Mouse (Mus musculus): ENCODE data around the gene Creb3l1.

Creb3l1 gene

DNA sequence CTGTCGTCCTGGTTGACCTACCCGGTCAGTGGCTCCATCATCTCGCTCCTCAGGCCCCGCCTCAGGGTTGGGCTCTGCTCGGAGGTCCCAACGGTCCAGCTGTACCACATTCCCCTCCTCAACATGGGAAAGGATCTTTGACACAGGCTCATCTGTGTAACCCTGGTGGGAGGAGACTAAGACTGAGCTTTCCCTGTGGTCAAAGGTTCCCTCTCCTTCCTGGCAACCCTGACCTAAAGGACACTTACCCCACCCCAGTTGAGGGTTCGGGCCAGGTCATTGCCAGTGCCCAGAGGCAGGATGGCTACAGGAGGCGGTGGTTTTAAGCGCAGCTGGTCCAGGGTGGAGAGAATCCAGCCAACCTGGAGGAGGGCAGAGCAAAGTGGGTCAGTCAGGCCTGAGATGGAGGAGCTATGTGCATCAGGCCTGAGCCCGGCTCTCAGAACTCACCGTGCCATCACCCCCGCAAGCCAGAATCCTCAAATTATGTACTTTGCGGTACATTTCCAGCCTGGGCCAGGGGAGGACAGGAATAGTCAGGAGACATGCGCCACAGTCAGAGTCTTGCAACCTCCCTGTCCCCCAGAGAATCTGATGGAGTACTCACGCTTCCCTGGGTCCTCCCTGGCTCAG, 84.9 kb downstream of the Creb3l1 start:
- DNase-seq, result peak; percentile 56 to 86

DNA sequence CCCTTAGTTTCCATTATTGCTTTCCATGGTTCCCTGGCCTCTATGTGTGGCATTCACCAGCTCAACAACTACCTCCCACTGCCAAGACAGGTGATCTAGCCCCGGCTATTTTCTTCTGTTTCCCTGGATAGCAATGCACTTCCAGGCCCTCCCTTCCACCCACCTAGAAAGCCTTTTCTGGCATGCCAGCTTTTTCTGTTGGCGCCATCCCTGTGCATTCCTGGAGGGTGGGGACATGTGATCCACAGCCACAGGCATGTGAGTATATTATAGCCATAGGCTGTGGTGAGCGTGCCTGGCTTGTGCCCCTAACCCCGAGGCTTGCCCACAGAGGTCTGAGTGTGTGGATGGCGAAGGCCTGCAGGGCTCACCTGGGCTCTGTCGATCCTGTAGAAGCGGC, 88.1 kb downstream of the Creb3l1 start:
- DNase-seq, result no peak

DNA sequence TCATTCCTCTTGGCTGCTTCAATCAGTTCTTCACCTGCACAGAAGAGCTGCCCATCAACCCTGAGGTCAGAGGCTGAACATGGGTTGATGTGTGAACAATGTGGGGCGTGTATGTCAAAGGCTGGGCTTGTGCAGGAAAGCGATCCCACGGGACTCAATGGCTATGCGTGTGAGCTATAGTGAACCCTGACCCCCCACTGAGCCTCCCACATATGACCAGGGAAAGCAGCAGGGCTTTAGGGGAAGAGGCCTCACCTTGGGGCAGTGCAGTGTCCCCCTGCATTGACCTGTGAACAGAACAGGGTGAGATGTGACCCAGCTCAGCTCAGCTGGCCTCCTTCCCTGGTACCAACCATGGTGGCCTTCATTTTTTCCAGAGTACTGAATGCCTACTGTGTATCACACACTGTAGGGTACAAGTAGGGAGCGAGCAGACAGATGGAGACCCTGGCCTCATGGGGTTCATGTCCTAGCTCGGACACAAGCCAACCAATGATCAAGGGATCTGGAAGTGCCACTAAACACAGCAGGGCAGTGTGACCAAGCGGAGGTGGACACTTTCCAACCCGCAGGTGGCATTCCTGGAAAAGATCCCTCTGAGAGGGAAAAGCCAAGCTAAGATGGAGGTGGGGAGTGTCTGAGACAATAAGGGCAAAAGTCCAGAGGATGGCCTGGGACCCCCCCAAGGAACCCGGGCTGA, 89.3 kb downstream of the Creb3l1 start:
- no peak for DNase-seq

DNA sequence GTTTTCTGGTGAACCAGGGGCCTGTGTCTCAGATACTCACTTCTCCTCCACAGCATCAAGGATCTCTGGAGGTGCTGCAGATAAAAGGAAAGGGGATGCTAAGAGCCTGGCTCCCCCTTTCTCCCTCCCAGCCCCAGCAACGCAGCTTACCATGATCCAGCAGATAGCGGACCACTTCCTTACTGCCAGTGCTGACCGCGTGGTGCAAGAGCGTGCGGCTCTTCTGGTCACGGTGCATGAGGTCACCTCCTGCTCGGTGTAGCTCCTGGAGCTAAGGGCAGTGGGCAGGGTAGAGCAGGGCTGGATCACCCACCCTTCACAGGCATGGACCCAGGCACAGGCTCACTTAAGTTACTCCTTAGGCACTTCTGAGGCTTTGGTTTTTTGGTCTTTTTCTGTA, 90.3 kb downstream of the Creb3l1 start:
- DNase-seq, result no peak

DNA sequence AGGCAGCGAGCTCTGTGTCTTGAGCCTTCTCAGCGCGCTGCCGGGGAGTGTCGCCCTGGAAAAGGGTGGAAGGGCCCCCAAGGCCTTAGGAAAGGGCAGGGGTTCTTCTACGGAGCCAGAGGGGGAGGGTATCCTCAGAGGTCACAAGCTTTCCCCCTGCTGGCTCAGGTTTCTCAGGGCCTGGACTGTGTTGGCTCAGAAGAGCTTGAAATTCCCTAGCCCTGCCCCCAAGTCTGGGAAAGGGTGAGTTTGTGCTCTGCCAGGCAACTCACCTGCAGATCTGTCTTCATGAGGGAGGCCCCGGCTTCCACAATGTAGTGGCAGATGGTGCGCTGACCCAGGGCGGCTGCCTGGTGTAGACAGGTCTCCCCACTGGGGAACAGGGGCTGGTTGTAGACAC, 90.8 kb downstream of the Creb3l1 start:
- no peak for DNase-seq

DNA sequence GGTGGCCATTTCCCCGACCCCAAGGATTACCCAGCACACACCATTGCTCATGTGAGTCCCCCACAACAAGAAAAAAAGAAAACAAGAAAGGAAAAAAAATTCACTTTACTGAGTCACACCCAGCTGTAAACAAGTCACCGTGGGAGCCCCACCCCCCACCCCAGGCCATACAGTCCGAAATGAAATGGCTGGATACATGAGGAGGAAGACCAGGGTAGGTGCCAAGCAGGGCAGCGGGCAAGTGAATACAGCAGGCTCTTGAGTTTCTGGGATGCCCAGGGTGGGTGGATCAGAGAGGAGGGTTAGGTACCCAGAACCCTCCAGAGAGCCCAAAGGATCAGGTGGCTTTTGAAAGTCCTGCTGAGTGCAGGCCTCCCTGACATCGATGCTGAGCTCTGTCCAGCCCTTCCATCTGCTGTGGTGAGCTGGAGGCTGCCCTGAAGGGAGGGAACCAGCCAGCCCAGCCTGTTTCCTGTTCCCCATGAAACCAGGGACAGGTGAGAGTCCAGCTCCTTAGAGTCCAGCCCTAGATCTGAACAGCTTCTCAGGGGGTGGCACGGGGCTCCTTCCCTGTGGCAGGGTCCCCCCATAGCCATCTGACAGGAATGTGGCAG, 91.5 kb downstream of the Creb3l1 start:
- DNase-seq, result no peak
